Mouse (Mus musculus) layer of hippocampus, adult 9-10 months (tissue): ENCODE results near the gene Dnmt3b.
"Not testable (repeated sequence)": the region's sequence is repeated elsewhere in the genome, so short reads cannot be mapped to it uniquely, and the experiment has no call there.

Experiments
- DNase-seq: peaks from one replicate; pipeline ENCODE4 v3.0.0; 2022; ENCODE audit warnings: low spot score

The Dnmt3b gene

DNA sequence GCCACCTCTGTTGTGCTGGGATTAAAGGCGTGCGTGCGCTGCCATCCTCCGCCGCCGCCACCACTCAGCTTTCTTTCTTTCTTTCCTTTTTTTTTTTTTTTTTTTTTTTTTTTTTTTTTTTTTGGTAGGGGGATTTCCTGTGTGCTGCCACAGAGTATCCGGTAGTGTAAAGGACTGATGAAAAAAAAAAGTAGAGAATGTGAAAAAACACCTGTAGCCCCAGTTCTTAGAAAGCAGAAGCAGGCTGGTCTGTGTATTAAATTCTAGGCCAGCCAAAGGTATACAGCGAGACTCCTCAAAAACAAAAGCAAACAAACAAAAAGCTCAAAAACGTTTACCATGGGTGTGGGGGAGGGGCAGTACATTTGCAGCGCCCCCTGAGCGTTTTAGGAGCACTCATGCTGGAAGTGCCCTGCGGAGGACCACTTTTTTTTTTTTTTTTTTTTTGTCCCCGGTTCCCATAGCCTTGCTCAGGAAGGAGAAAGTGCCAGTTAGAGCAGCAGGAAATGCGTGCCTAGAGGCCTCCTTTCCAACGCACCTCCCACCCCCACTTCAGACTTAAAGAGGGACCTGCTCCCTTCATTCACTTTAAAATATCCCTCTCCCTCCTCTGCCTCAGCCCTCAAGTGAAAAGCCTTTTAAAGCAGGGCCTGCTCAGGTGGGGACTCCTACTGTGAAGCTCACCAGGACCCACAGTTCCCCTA is 10.1 kb upstream of the Dnmt3b start:
- DNase-seq = no peak

DNA sequence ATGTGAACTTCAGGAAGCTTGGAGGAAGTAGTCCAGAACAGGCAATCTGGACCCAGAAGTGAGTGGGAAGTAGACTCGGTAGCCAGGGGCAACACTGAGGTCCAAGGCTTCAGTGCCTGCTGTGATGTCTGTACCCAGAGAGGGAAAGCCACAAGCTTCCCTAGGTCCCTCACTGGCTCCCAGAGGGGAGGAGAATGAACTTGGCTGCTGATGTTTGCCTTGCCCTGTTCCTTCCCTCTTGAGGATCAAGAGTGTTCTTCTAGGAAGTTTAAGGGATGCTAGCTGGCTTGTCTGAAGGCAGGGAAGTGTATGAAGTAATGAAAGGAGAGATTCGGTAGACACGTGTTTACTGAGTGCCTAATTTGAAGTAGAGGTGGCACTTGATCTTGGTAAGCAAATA is 6.8 kb upstream of the Dnmt3b start:
- no peak for DNase-seq

DNA sequence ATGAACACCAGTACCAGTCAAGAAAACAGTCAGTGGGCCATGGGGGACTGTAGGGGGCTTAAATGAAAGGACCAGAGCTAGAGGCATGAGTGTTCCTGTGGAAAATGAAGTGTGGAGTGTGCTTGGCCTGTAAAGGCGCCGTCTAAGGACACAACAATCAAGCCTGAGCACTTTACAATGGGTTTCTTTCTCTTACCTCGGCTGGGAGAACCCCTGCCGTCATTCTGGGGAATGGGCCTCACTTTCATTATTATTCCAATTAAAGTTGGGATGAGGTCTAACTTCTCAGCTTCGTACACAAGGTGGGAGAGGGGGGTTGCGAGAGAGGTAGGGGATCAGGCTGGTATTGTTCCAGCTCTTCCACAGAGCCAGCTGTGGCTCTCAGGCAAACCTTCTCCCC is 6.3 kb upstream of the Dnmt3b start:
- no peak for DNase-seq

DNA sequence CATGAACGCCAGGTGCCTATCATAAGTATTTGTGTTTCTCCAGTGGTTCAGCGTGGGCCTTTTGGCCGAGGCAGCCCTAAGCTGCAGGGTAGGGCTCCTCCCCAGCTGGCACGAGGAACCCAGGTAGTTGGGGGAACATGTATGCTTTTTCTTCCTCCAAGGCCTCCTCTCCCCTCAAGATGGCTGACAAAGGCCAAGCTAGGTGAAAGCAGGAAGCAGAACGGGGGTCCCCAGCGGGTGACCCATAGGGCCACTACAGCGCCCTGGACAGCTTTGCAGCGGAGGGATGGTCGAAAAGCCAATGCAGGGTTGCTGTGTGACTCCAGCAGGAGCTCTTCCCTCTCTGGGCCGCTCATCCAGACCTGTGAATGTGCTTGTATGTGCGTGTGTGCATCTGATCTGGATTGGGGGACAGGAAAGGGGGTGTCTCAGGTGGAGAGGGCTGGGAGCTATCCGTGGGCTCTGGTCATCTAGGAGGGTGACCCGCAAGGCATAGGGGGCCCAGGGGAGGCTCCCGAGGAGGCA is 415 bp upstream of the Dnmt3b start:
- DNase-seq = no peak

DNA sequence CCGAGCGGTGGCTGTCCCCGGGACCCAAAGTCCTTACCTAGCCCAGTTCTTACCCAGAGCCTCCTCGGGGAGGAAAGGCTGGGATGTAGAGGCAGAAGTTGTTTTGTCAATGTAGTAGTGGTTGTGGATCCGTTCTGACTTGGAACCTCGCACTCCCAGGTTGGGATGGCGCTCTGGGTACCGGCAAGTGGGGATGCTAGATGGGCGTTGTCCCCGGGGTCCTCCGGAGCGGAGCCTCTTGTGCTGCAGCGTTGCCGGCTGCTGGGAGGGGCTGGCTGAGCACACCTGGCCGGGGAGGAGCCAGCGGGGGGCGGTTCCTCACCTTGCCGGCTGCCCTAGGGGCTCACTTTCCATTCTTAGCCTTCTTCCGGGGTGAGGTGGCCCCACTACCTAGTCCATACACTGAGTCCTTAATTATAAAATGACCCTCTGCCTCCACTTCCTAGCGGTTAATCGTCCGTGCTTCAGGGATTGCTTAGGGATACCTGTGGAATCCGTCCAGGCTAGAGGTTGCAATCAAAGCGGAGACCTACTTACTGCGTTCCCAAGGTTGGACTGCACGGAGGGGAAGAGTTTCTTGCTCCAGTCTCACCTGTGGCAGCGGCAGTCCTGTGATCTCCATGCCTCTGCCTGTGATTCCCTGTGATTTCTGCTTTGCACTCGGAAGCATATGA is 901 bp downstream of the Dnmt3b start:
- no peak for DNase-seq

DNA sequence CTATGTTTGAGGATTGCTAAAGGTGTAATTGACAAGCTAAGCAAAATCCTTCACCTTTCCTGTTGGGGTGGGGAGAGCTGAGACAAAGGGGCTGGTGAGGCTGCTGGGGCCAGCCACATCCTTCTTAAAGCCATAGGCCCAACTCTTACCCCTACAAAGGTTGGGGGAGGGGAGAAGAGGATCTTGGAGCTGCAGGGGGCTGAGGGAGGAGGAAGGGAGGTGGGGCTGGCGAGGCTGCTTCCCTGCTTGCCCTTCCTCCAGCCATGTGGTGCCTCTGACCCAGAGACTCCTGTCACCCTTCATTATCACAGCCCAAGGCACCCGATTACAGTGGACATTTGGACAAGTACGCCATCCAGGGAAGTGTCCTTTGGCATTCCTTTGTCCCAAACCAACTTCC is 2.4 kb downstream of the Dnmt3b start:
- no peak for DNase-seq

DNA sequence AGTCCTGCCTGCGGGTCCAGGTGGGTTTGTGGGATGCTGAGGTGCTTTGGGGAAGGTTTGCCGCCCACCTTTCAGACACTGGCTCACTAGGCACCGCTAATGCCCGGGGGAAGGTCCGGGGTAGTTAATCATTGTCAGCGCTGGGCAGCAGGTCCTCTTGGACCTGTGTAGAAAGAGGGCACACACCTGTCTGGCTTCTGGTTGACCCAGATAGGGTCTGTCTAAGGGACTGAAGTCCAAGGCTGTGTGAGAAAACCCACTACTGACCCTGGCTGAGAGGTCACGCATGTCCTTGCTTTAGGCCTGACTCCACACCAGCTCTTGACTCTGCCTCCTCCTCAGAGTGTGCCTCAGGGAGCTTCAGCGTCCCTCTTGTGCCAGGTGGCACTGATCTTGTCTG is 8.4 kb downstream of the Dnmt3b start:
- not testable (repeated sequence) for DNase-seq

DNA sequence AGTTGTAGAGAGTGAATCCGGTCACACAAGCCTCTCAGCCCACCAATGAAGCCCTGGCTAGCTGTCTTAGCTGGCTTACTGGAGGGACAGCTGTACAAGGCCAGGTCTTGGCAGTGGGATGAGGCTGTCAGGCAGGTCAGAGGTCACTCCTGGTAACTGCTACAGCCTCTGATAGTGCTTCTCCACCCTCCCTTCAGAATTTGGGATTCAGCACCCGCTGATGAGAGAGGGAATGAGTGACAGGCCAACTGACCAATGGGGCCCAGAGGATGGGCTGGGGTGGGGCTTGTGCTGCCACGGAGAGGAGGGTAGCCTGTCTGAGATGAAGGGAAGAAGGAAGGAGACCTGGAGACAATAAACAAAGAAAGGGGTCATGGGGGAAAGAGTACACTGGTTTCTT is 11.4 kb downstream of the Dnmt3b start:
- DNase-seq = no peak

DNA sequence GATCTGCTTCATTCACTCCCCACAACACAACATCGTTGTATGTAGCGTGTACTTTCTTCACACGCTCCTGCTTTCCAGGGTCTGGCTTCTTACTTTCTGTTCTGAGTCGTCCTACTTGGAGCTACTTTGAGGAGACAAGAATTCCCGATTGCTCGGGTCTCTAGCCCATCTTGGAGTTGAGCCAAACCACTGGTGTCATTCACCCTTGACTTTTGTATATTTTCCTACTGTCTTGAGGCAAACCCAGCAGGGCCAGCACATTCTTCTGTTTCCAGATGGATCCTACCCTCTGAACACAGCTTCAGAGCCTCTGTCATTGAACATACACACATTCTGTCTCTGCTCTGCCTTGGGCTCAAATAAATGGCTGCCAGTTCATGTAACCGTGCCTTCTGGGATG is 16.2 kb downstream of the Dnmt3b start:
- no peak for DNase-seq

DNA sequence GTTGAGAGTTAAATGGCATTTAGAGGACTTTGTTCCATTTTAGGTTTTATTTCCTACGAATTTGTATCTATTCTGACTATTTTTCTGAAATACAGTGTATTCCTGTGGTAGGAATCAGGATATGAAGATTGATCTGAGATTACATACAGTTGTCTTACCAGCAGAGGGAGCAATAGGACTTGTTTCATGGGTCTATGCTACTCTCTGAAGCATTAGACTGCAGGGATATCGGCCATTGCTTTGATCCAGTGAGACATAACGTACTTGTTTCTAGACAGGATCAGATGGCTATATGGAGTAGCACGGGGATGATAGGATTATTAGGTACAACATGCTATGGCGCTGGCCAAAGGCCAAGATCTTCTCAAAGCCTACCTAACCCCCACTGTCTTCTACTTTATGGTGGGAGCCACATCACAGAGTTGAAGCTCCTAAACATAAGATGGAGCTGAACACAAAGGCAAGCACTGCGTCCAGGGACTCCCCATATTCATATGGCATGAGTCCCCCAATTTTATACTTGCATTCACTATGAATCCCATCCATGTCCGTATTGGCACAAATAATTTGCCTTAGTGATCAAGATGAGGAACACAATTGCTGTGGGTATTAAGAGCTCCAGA is 19.6 kb downstream of the Dnmt3b start:
- DNase-seq = peak; percentile 72

DNA sequence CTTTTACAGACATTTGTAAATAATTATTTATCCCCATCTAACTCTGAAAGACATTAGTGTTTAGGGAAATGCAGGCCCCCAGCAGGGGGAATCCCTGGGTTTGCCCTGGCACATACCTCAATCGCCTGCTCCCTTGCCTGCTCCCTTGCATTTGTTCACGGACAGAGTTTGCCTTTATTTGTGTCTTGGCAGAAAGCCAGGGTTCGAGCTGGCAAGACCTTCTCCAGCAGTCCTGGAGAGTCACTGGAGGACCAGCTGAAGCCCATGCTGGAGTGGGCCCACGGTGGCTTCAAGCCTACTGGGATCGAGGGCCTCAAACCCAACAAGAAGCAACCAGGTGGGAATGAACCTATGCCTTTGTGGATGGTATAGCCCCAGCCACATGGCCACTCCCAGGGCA is 20.9 kb downstream of the Dnmt3b start:
- DNase-seq = no peak

DNA sequence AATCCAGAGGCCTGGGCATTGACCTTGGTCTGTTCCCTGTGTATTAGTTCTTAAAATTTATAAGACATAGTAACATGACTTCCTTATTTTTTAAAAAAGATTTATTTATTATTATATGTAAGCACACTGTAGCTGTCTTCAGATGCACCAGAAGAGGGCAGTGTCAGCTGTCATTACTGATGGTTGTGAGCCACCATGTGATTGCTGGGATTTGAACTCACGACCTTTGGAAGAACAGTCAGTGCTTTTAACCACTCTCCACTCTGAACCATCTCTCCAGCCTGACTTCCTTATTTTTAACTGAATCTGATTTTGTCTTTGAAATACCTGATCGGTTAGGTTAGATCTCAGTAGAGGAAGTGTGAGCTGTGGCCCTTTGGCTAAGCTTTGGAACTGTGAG is 23.4 kb downstream of the Dnmt3b start:
- no peak for DNase-seq

DNA sequence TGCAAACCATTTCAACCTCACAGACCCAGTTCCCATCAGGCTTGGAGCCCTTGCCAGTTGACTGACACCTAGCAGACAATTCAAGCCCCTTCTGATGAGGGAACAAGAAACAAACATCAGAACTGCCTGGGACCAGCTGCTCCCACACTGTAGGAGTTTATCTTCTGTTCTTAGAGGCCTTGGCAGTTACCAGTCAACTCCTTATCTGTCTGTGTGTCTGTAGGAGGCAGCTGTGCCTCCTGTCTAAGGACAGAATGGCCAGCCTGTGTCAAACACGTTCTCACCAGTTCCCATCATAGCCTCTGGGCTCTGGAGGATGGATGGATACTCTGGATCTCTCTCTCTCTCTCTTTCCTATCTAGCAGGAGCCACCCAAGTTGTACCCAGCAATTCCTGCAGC is 26.1 kb downstream of the Dnmt3b start:
- not testable (repeated sequence) for DNase-seq

DNA sequence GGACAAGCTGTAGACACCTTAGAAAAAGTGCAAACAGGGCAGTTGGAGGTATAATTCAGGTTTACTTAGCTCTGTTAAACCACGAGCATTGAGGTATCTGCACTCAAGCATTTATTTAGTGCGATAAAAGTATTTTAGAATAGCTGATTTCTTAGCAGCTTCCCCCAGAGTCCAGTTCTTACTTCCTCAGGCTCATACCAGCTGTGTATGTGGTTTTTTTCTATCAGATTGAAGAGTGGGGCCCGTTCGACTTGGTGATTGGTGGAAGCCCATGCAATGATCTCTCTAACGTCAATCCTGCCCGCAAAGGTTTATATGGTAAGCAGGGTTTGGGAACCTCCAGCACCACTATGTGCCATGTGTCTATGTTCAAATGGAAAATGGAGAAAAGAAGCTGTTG is 27.7 kb downstream of the Dnmt3b start:
- DNase-seq = no peak

DNA sequence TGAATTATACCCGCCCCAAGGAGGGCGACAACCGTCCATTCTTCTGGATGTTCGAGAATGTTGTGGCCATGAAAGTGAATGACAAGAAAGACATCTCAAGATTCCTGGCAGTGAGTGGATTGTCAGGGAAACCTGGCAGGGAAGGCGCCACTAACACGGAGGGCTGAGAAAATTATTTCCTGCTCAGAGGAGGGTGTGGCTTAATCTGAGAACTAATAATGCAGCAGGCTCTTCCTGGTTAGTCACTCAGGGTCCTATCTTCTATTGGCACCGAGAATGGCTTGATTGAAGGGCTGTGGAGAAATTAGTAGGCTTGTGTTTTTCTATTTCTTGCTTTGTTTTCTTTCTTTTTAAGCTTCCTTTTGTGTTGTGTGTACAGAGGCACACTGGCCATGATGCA is 28.3 kb downstream of the Dnmt3b start:
- no peak for DNase-seq

DNA sequence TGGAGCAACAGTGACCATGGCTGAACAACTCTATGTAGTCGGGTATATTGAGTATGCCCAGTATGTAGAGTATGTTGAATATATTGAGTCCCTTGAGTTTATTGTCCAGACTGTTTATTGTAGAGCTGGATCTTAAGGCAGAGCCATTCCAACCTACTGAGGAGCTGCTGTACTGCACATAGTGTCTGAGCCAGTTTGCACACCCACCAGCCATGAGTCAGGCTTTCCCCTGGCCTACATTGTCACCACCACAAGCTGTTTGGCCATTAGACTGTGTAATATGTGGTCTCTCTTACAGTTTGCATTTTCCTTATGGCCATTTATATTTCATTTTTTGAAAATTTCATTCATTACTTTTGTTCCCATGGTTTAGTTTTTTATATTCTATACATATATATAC is 30.7 kb downstream of the Dnmt3b start:
- no peak for DNase-seq

DNA sequence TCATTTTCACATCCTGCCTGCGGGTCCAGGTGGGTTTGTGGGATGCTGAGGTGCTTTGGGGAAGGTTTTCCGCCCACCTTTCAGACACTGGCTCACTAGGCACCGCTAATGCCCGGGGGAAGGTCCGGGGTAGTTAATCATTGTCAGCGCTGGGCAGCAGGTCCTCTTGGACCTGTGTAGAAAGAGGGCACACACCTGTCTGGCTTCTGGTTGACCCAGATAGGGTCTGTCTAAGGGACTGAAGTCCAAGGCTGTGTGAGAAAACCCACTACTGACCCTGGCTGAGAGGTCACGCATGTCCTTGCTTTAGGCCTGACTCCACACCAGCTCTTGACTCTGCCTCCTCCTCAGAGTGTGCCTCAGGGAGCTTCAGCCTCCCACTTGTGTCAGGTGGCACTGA is 44.2 kb downstream of the Dnmt3b start:
- not testable (repeated sequence) for DNase-seq

DNA sequence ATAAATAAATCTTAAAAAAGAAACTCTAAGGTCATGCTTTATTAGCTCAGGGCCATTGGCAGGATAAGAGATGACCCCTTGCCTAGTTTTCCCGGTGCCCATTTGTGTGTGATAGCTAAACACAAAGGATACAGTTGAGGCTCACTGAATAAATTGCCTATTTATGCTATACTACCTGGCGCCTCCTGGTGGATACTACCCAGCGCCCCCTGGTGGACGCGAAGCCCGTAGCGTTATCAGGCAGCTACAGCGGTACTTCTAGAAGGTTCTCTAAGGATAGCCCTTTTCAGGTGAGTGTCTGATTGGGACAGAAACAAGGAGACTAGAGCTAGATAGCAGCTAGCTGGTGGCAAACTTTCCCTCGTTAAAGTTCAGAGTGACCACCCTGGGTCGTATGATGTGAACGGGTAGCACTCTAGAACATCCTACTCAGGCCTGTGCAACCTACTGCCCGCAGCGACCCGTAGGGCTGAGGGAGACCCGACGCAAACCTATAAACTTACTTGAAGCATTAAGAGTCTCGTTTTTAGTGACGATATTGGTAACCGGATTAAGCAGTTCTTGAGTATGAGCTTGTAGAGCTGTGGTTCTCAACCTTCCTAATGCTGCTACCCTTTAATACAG is 45.3 kb downstream of the Dnmt3b start:
- DNase-seq = no peak

DNA sequence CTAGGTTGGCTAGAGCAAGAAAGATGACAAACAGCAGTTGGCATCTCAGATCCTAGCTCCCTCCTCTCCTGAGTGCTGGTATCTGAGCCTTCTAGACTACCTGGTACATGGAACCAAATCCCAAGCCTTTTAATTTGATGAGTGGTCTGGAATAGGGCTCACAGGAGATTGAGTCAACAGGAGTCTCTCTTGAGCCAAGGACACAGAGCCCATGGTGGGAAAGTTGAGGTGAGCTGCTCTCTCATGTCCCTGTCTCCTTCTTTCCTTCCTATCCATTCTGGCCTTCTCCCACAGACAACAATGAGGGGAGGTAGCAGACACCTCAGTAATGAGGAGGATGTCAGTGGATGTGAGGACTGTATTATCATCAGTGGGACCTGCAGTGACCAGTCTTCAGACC is 47.1 kb downstream of the Dnmt3b start, which contains the start of gene Dnmt3c:
TSS of gene Dnmt3c (plus strand) at position 301 of the 400 bp plus-strand sequence.
- no peak for DNase-seq

DNA sequence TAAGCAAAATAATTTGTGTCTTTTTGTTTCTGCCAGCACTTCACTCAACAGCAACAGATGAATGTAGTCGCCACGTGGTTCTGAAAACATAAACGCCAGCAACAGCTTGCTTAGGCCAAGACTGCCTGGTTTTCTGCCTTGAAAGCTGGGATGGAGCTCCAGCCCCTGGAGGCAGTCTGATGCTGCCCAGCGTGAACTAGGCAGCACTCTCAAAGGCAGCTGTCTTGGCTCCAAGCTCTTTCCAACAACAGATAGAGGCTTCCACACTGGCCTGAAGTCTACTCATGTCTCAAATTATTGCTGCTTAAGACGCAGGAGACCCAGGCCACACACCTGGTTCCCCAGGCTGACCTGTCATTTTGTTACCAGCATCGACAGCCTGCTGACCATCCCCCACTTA is 54.1 kb downstream of the Dnmt3b start:
- no peak for DNase-seq

DNA sequence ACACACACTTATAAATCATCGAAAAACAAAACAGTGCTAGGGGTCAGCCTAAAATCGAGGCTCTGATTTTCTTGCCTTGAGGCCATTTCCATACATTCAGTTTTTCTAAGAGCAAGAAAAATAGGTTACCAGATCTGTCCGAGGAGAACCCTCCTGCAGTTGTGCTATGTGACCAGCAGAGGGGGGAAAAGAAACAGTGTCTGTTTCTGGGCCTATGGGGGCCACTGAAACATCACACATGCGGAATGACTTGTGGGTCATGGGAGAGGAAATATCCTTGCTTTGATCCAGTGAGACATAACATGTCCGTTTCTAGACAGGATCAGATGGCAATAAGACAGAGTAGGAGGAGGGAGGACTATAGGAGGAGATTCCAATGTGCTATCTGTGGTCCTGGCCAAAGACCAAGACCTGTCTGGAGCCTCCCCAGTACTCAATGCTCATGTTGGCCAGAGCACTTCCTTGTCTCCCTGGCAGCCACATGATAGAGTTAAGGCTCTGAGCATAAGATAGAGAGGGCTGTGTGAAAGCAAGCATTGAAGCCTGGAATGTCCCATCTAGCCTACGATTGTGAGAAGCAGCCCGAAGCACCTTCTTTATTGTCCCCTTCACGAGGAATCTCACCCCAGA is 61.6 kb downstream of the Dnmt3b start:
- DNase-seq = no peak

DNA sequence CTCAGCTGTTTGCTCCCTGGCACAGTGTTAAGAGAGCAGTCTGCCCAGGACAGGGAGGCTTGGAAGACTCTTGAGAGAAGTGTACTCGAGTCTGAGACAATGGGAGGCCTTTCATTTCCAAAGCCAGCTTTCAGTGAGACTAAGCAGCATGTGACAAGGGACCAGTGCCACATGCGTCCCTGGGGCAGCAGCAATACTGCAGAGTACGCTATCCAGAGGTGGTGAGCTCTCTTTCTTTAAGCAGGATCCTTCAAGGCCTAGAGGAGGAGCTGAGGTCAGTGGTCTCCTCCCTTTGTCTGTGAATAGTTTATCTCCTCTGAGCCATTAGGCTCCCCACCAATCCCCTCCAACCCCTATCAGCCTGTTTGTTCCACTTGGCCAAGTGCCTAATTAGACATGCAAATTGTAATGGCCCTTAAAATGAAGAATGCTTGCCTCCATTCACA is 63.4 kb downstream of the Dnmt3b start:
- DNase-seq = peak; percentile 24
